Mouse (Mus musculus) CH12.LX (cell line): Measurements from ENCODE around the gene Slc30a9.

Experiments used
- CHD2 ChIP-seq: IDR thresholded peaks from 2 replicates; pipeline ENCODE4 v1.6.1; 2011; ENCODE audit warnings: low read length, improper control_type of control experiment
- EP300 ChIP-seq: IDR thresholded peaks from 2 replicates; pipeline ENCODE4 v1.6.1; 2011; ENCODE audit warnings: low read length, improper control_type of control experiment
- MAFK ChIP-seq: IDR thresholded peaks from 2 replicates; pipeline ENCODE4 v1.6.1; 2011; ENCODE audit warnings: low read length, improper control_type of control experiment; ENCODE audit not compliant: insufficient replicate concordance
- MAX ChIP-seq: IDR thresholded peaks from 2 replicates; pipeline ENCODE4 v1.6.1; 2011; ENCODE audit warnings: low read length, improper control_type of control experiment
- RAD21 ChIP-seq: IDR thresholded peaks from 2 replicates; pipeline ENCODE4 v1.6.1; 2011; ENCODE audit warnings: low read depth, mild to moderate bottlenecking, low read length, improper control_type of control experiment, moderate library complexity

DNA sequence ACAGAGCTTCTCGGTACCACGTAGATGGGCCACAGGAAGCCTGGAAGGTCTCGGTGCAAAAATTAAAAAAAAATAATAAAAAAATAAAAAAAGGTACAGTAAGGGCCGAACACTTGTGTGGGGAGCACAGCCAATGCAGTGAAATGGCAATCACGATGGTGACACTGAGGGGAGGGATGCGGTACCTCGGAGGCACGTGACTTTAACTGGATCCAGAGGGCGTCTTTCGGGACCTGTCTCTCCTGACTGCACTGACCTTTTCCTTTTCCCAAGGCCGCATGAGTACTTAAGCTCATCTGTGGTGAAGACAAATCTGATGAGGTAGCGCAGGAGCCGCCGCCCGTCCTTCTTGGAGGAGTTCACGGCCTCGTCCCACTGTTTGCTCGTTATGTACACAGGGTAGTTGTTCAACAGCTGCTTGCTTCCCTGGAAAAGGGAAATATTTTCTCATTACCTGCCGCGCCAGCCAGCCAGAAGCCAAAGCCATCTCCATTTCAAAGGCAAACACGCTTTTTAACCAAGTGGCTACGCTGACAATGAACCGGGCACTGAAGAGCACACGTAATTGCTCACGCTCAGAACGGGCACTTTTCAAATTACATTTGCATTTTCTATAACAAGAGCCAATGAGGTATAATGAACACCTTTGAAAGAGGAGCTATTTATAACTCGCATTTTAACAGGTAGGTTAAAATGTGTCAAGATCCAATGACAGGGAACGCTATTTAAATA, 93.3 kb downstream of the Slc30a9 start:
- TF ChIP-seq MAFK (no peak), RAD21 (no peak), MAX (no peak), CHD2 (no peak), EP300 (no peak)
